Mouse (Mus musculus) forebrain, embryonic 12.5 days (tissue): Measurements from ENCODE around the gene Noxo1. TPM values are rescaled to one million over a fixed set of nuclear protein-coding genes. Genes with fewer than 3 reads are reported as not detected.

ENCODE experiments used
- ATAC-seq: fragments of 200-750 bp; cut with Nextera tagmentation; 2 replicates; pipeline ENCODE4 v1.8.0; 2017; ENCODE audit warnings: moderate TSS enrichment; ENCODE audit not compliant: low FRiP score
- H3K27ac ChIP-seq: fragments of 300-500 bp; sonication (generic); 2 replicates; pipeline ENCODE4 v1.5.1; 2016; ENCODE audit warnings: mild to moderate bottlenecking
- H3K27me3 ChIP-seq: fragments of 300-500 bp; sonication (generic); 2 replicates; pipeline ENCODE4 v1.6.1; 2016; ENCODE audit warnings: mild to moderate bottlenecking
- H3K36me3 ChIP-seq: fragments of 300-500 bp; sonication (generic); replicated peaks from 2 replicates; pipeline ENCODE4 v1.6.1; 2016; ENCODE audit warnings: mild to moderate bottlenecking
- H3K4me1 ChIP-seq: fragments of 300-500 bp; sonication (generic); 2 replicates; pipeline ENCODE4 v1.6.1; 2016
- H3K4me2 ChIP-seq: fragments of 300-500 bp; sonication (generic); 2 replicates; pipeline ENCODE4 v1.6.1; 2016; ENCODE audit warnings: mild to moderate bottlenecking, moderate library complexity
- H3K4me3 ChIP-seq: fragments of 300-500 bp; sonication (generic); replicated peaks from 2 replicates; pipeline ENCODE4 v1.5.1; 2016; ENCODE audit warnings: mild to moderate bottlenecking
- H3K9ac ChIP-seq: fragments of 300-500 bp; sonication (generic); 2 replicates; pipeline ENCODE4 v1.6.1; 2016; ENCODE audit warnings: mild to moderate bottlenecking
- H3K9me3 ChIP-seq: fragments of 300-500 bp; sonication (generic); 2 replicates; pipeline ENCODE4 v1.6.1; 2016
- whole genome bisulfite sequencing: fragments of 180-500 bp; shearing (Covaris S2); methylation state at CpG from one replicate; pipeline ENCODE4 v1.1.7; 2016; 5-methylcytosine and 5-hydroxymethylcytosine counted together
- polyA plus RNA-seq: library from polyadenylated mRNA; unstranded; fragments of >200 nt; fragmentation: Nextera tagmentation; extraction: Ambion mirVana; gene quantifications from 2 replicates; pipeline ENCODE4 v1.2.1, GENCODE M21; 2016

The Noxo1 gene
- polyA plus RNA-seq, 1 experiment from 2014 or later = 2.6 TPM

DNA sequence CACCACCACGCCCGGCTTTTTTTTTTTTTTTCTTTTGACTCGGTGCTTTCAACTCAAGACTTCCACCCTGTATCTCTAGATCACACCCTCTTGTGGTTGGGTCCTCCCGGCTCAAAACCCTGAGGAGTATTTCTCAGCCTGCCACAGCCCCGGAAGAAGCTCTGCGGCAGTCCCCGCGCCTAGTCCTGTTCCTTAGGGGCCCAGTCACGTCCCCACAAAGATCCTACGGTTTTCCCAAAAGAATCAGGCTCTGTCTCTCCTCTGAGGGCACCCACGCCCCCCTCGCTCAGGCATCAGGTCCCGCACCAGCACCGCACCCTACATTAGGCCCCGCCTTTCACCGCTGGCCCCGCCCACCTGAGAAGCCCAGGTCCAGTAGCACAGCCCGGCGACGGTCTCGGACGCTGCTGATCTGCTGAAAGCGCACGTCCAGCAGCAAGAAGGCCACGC is 8.9 kb upstream of the Noxo1 start:
- peaks cover 7% of the 10 kb centered on the region for H3K36me3 ChIP-seq
- H3K27me3 ChIP-seq = peaks cover 52% of the 10 kb centered on the region
- H3K4me2 ChIP-seq = peak overlapping the region; percentile 52
- H3K4me1 ChIP-seq = peaks cover 33% of the 10 kb centered on the region
- H3K9ac ChIP-seq = no peak overlapping the region; the same call in 1 of the 2 replicates
- ATAC-seq = no peak
- H3K27ac ChIP-seq = no peak overlapping the region
- H3K9me3 ChIP-seq = no peaks in the 10 kb centered on the region
- peak overlapping the region; percentile 30 for H3K4me3 ChIP-seq
- 3% methylated on average over 25 of the region's 25 CpGs for WGBS

- Histone ChIP-seq H3K9me3 (no peaks in the 10 kb centered on the region), H3K9ac (no peak overlapping the region; the same call in 1 of the 2 replicates), H3K27me3 (peaks cover 52% of the 10 kb centered on the region), H3K27ac (no peak overlapping the region), H3K36me3 (peaks cover 7% of the 10 kb centered on the region), H3K4me1 (peaks cover 33% of the 10 kb centered on the region), H3K4me2 (peak overlapping the region; percentile 52), H3K4me3 (peak overlapping the region; percentile 30)
- no peak for ATAC-seq
- 19% methylated on average over 23 of the region's 23 CpGs for WGBS
These were observed 8.4 kb upstream of the Noxo1 start for GRCm38 (mm10) chr17:24687599-24687998.

- Histone ChIP-seq H3K4me1 (peaks cover 35% of the 10 kb centered on the region), H3K4me2 (peak within 1 kb of the TSS; percentile 86), H3K27ac (peak within 1 kb of the TSS; percentile 47; the same call in 1 of the 2 replicates), H3K9ac (peak within 1 kb of the TSS; percentile 77), H3K9me3 (no peaks in the 10 kb centered on the region), H3K27me3 (peaks cover 52% of the 10 kb centered on the region), H3K4me3 (peak within 1 kb of the TSS; percentile 64), H3K36me3 (peaks cover 15% of the 10 kb centered on the region)
- 1% methylated on average over 53 of the region's 55 CpGs for WGBS
- ATAC-seq = peak; percentile 59
These were observed 6.6 kb upstream of the Noxo1 start, which contains the start of gene Syngr3 for GRCm38 (mm10) chr17:24689251-24690081. Gene Syngr3, minus strand, starts transcription at chr17:24689955.

- H3K4me1 ChIP-seq = peaks cover 47% of the 10 kb centered on the region
- no peak for ATAC-seq
- no peak overlapping the region for H3K27ac ChIP-seq
- peaks cover 15% of the 10 kb centered on the region for H3K36me3 ChIP-seq
- 85% methylated on average over 5 of the region's 5 CpGs for WGBS
- no peaks in the 10 kb centered on the region for H3K9me3 ChIP-seq
- H3K4me3 ChIP-seq = no peak overlapping the region
- H3K27me3 ChIP-seq = peaks cover 38% of the 10 kb centered on the region
- H3K9ac ChIP-seq = no peak overlapping the region
- H3K4me2 ChIP-seq = no peak overlapping the region
These were observed 3.6 kb upstream of the Noxo1 start for GRCm38 (mm10) chr17:24692385-24692784.

DNA sequence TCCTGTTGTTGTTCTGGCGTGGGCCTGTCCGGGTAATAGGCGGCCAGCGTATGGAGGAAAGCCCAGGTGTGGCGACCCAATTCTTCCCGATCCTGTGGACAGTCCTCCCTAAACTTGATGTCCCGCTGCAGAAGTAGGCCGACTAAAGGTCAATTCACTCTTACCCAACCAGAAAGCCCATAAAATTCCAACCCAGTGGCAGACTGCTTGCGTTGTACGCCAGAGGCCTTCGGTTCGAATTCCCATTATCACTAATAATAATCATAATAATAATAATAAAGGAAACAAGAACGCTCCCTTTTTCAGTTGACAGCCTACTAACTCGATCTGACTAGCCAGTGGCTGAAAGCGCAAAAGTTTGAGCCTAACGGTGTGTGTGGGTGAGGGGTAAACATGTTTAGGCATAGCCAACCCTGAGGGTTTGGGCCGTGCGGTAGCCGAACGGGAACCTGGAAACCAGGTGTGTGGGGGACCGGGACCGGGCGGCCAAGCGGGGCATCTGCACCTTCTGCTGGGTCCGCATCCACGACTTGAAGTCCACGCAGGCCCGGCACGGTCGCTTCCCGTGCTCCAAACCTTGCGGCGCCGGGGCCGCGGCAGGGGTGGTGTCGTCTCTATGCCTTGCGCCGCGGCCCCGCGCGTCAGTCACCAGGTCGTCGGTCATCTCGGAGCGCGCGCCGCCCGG is 566 bp upstream of the Noxo1 start:
- peaks cover 26% of the 10 kb centered on the region for H3K36me3 ChIP-seq
- peaks cover 35% of the 10 kb centered on the region for H3K4me1 ChIP-seq
- 7% methylated on average over 51 of the region's 51 CpGs for WGBS
- H3K4me3 ChIP-seq = peak overlapping the region; percentile 83
- peak overlapping the region; percentile 78 for H3K4me2 ChIP-seq
- H3K9ac ChIP-seq = peak overlapping the region; percentile 85
- H3K27me3 ChIP-seq = peaks cover 8% of the 10 kb centered on the region
- peak; percentile 50 for ATAC-seq
- no peaks in the 10 kb centered on the region for H3K9me3 ChIP-seq
- peak overlapping the region; percentile 90 for H3K27ac ChIP-seq

DNA sequence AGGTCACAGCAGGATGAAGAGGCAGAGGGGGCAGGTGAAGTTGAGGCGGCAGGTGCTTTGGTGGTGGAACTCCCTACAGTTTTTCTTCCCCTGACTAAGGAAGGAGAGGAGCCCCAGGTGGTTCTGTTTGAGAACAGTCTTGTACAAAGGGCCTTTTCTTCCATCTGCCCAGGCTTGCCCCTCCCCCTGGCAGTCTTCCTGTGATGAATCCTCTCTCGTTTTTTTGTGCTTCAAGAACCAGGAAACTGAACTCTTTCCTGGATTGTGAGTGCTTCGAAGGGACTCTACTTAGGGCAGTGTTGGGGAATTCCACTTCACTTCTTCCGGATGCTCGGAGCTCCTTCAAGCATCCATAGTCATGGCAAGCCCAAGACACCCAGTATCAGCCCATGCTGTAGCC is 2.0 kb downstream of the Noxo1 start:
- no peak overlapping the region for H3K4me2 ChIP-seq
- H3K9ac ChIP-seq = no peak overlapping the region
- H3K27ac ChIP-seq = no peak overlapping the region
- H3K9me3 ChIP-seq = no peaks in the 10 kb centered on the region
- H3K36me3 ChIP-seq = peaks cover 41% of the 10 kb centered on the region
- H3K27me3 ChIP-seq = no peaks in the 10 kb centered on the region; the same call in 1 of the 2 replicates
- WGBS = 11% methylated on average over 5 of the region's 5 CpGs
- no peak overlapping the region for H3K4me3 ChIP-seq
- H3K4me1 ChIP-seq = peaks cover 31% of the 10 kb centered on the region
- ATAC-seq = no peak

- WGBS = 76% methylated on average over 9 of the region's 9 CpGs
- no peak for ATAC-seq
- H3K27me3 ChIP-seq = no peaks in the 10 kb centered on the region; the same call in 1 of the 2 replicates
- no peak overlapping the region for H3K27ac ChIP-seq
- no peak overlapping the region for H3K4me2 ChIP-seq
- H3K4me3 ChIP-seq = no peak overlapping the region
- no peaks in the 10 kb centered on the region for H3K9me3 ChIP-seq
- no peak overlapping the region for H3K9ac ChIP-seq
- peaks cover 31% of the 10 kb centered on the region for H3K4me1 ChIP-seq
- peaks cover 41% of the 10 kb centered on the region for H3K36me3 ChIP-seq
These were observed 2.7 kb downstream of the Noxo1 start for GRCm38 (mm10) chr17:24698715-24699114.

DNA sequence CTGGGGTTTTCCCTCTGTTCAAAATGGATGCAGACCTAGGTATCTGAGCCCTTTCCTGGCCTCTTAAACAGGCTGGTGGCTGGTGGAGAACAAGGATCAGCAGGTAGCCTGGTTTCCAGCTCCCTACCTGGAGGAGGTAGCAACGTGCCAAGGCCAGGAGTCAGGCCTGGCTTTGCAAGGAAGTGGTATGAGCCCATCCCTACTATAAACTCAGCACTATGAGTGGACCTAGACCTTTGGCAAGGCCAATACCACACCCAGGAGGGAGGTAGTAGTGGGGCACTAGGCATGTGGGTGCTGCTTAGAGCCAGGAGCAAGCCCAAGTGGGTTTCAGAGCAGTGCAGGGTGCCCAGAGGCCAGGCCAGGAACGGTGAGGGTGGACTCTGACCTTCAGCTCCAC is 3.4 kb downstream of the Noxo1 start:
- WGBS = 72% methylated on average over 2 of the region's 2 CpGs
- Histone ChIP-seq H3K27me3 (no peaks in the 10 kb centered on the region; the same call in 1 of the 2 replicates), H3K36me3 (peaks cover 49% of the 10 kb centered on the region), H3K4me3 (no peak overlapping the region), H3K9ac (no peak overlapping the region), H3K9me3 (no peaks in the 10 kb centered on the region), H3K4me2 (no peak overlapping the region), H3K4me1 (peaks cover 29% of the 10 kb centered on the region), H3K27ac (no peak overlapping the region)
- ATAC-seq = no peak

DNA sequence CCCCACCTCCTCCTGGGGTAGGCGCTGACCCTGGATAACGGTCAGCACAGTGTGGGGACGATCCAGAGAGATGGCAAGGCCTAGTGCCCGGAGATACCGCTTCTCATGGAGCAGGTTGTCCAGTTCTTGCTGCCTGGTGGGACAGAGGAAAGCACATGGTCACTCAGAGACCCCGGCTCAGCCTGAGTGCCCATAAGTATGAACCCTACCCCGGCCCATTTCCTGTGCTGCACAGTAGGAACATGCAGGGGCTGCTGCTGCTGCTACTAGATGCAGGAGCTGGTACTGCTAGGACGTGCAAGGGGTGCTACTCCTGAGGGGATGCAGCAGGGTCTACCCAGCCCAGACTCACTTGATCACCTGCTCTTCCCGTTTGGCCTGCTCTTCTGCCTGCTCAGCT is 5.2 kb downstream of the Noxo1 start:
- Histone ChIP-seq H3K9me3 (no peaks in the 10 kb centered on the region), H3K4me3 (no peak overlapping the region), H3K4me1 (peaks cover 24% of the 10 kb centered on the region), H3K9ac (no peak overlapping the region), H3K27ac (no peak overlapping the region), H3K27me3 (no peaks in the 10 kb centered on the region; the same call in 1 of the 2 replicates), H3K4me2 (no peak overlapping the region), H3K36me3 (peaks cover 60% of the 10 kb centered on the region)
- 92% methylated on average over 9 of the region's 9 CpGs for WGBS
- no peak for ATAC-seq

DNA sequence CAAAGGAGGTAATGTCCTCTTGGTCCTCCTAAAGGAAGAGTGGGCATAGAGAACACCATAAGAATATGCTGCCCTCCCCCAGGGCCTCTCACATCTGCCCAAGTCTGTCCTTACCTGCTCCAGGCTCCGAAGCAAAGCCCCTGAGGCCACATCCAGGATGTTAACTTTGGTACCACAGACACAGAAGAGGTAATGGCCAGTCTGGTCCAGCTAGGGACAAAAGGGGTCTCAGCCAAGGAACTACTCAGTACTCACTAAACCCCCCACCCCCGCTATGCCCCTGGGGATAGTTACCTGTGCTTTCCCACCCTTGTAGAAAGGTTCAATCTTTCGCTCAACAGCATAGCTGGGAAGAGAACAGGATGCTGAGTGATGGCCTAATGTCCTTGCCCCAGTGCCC is 9.8 kb downstream of the Noxo1 start:
- 95% methylated on average over 3 of the region's 3 CpGs for WGBS
- H3K4me1 ChIP-seq = peaks cover 17% of the 10 kb centered on the region
- H3K9me3 ChIP-seq = no peaks in the 10 kb centered on the region
- H3K4me2 ChIP-seq = peak overlapping the region; percentile 87; the same call in 1 of the 2 replicates
- H3K9ac ChIP-seq = 0 out of 2 replicates have a peak overlapping the region, but pooled peaks have one; percentile 12
- no peaks in the 10 kb centered on the region for H3K27me3 ChIP-seq
- peaks cover 45% of the 10 kb centered on the region for H3K36me3 ChIP-seq
- H3K4me3 ChIP-seq = peak overlapping the region; percentile 81; the same call in 1 of the 2 replicates
- no peak for ATAC-seq
- H3K27ac ChIP-seq = no peak overlapping the region

DNA sequence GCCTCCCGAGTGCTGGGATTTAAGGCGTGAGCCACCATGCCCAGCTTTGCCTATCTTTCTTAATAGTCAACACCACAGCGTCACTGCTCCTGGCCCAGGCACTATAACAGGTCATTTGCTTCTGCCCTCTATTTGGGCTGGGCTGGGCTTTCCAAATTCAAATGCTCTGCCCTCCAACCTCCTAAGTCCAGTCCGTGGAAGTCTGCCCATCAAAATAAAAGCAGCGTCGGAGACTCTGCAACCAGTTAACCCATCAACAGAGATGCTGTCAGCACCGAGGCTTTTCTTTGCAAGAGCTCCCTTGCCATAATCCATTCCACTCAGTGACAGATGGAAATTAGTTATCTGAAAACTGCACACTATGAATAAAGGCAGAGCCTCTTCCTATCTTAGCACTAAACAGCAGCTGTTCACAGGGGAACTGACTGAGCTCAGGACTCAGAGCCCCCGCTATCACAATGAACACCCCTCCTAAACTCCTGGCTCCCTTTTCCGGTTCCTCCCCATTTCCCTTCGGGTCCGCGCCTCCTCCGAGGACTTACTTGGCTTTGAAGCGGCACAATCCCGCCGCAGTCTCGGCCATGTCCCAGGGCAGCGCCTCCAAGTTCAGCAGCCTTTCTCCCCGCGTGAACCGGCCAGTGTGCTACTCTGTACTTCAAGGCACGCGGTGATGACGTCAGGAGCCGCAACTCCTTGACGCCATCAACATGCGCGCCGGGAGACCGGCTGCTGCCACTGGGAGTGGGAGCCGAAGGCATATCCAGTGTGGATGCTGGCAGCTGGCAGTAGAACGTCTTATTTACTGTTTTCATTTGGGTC is 11.2 kb downstream of the Noxo1 start, which contains the start of gene Tbl3:
Tbl3 (minus strand) TSS at position 679 of the 819 bp plus-strand sequence.
- peak within 1 kb of the TSS; percentile 75 for H3K9ac ChIP-seq
- peak within 1 kb of the TSS; percentile 82 for H3K27ac ChIP-seq
- H3K4me1 ChIP-seq = peaks cover 17% of the 10 kb centered on the region
- peak within 1 kb of the TSS; percentile 87 for H3K4me2 ChIP-seq
- peak within 1 kb of the TSS; percentile 81 for H3K4me3 ChIP-seq
- H3K27me3 ChIP-seq = no peaks in the 10 kb centered on the region
- no peaks in the 10 kb centered on the region for H3K9me3 ChIP-seq
- ATAC-seq = peak; percentile 90
- peaks cover 31% of the 10 kb centered on the region for H3K36me3 ChIP-seq
- 4% methylated on average over 32 of the region's 32 CpGs for WGBS
